Mouse (Mus musculus): ENCODE data around the gene Opn3. TPM values are rescaled to one million over a fixed set of nuclear protein-coding genes. Genes with fewer than 3 reads are reported as not detected.

Opn3 gene
- polyA plus RNA-seq, 1 experiment from 2014 or later, result 7.0 TPM

DNA sequence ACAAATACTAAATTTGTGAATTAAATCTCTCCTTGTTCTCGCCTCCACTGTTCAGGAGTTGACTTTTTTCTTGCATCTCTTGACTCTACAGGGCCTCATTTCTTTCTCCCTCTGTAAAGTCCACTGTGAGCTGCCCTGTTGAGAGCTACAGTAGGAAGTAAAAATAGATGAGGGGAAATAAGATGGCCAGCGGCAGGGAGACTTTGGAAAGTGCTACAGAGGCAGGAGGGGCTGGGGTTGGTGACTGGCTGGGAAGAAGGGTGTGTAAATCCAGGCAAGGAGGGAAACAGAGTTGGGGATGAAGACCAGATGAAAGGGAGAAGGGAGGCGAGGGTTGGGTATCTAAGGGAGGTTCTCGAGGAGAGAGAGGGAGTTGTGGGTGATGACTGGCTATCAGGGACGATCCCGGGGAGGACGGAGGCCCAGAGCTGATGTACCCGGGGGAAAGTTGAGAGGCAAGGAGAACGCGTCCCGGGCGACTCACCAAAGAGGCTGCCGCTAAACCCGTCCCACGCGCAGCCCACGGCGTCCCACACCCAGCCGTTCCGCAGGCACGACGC, 810 bp downstream of the Opn3 start:
- Histone ChIP-seq H3K36me3 (replicated peaks) (peaks cover 11% of the 10 kb centered on the region; the same call in 1 of the 2 replicates), H3K9me3 (no peaks in the 10 kb centered on the region), H3K27me3 (replicated peaks) (no peaks in the 10 kb centered on the region), H3K4me2 (peak overlapping the region; percentile 86), H3K4me1 (peaks cover 30% of the 10 kb centered on the region), H3K9ac (peak overlapping the region; percentile 91), H3K27ac (peak overlapping the region; percentile 92), H3K4me3 (peak overlapping the region; percentile 75)
- WGBS, result under 1% methylated on average over 22 of the region's 22 CpGs
- ATAC-seq (replicated peaks), result no peak; the same call in 1 of the 2 replicates

DNA sequence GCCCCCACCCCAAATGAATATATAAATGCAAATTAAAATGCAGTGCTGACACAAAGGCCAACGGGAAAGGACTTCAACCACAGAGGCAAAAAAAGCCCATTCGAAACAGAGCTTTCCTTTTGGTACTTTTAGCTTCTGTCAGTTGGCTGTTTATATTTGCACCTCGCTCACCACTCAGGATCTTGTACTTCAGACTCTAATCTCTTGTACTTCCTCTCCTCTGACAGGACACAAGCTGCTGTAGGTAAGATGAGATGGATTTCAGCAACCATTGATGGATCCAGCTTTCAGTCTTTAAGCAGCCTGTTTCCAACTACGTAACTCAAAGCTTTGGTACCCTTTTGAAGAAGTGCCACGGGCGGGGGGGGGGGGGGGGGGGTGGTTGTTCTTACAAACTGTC, 11.6 kb downstream of the Opn3 start:
- Histone ChIP-seq H3K27me3 (replicated peaks) (no peaks in the 10 kb centered on the region), H3K4me1 (0 out of 2 replicates have a peak, but pooled peaks cover 3% of the 10 kb centered on the region), H3K36me3 (replicated peaks) (no peaks in the 10 kb centered on the region), H3K9ac (no peak overlapping the region), H3K9me3 (no peaks in the 10 kb centered on the region), H3K27ac (no peak overlapping the region), H3K4me2 (no peak overlapping the region), H3K4me3 (no peak overlapping the region)
- WGBS, result 86% methylated on average over 6 of the region's 6 CpGs
- no peak for ATAC-seq (replicated peaks)

DNA sequence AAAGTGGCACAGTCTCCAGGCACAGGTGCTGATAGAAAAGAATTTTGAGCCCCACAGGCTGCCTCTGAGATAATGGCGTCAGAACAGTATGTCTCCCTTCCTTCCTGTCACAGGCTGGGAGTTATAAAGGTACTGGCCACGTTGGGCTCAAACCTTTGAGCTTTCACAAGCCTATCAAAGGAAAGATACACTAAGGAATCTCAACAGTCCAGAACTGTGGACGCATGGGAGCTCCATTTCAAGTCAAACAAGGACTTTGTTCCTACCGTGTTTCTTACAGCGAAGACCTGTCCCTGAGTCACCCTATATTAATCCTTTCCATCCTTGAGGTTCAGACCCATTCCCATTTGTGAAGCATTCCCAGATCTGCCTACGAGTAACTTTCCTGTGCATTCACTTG, 15.1 kb downstream of the Opn3 start:
- no peaks in the 10 kb centered on the region for H3K36me3 ChIP-seq (replicated peaks)
- H3K9me3 ChIP-seq, result no peaks in the 10 kb centered on the region
- H3K4me1 ChIP-seq, result 0 out of 2 replicates have a peak, but pooled peaks cover 3% of the 10 kb centered on the region
- H3K4me2 ChIP-seq, result no peak overlapping the region
- H3K9ac ChIP-seq, result no peak overlapping the region
- 84% methylated on average over 6 of the region's 6 CpGs for WGBS
- H3K27ac ChIP-seq, result no peak overlapping the region
- H3K4me3 ChIP-seq, result no peak overlapping the region
- no peak for ATAC-seq (replicated peaks)
- H3K27me3 ChIP-seq (replicated peaks), result no peaks in the 10 kb centered on the region

DNA sequence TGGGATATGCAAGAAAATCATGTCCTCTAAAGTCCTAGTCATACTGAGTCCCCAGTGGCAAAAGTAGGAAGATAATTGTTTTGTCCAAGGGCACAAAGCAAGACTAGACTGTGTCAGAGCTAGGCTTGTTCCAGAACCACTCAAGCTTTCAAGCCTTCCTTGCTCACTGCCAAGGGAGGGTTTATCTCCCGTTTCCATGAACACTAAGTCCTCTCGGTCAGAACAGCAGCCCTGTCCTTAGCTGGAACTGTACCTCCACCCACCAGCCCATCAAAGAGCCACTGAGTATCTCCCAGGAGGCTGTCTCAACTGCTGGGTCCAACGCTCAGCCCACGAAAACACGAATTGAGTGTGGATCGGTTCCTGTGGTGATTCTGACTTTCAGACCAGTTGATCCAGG, 17.5 kb downstream of the Opn3 start:
- no peak for ATAC-seq (replicated peaks)
- 87% methylated on average over 6 of the region's 6 CpGs for WGBS

DNA sequence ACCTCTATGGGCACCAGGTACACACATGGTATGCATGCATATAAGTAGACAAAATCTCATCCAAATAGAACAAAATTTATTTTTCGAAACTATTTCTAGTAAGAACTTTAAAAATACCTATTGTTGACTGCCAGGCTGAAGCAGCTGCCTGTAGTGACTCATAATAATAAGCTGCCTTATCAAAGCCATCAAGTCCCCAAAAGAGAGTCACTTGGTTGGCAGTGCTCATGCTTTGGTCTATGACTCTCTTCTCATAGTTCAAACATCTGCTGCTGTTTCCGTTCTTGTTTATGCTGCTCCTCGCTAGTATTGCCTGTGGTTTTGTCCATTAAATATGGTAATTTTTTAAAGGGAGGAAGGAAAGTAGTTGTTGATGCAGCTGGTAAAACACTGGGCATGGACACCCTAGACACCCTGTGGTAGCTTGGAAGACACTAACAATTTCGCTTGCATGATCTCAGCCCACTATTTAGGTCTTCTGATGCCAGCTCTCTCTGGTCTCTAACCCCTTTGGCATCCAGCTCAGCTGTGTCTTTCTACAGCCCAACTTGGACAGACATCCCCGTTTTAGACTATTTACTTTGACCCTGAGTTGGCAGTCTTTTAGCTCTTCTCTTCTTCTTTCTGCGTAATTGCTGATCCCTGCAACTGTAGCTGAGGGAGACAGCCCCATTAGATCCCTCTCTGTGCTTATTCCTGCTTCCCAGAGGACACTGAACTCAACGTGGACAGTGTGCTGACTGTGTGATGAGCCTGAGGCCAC, 18.8 kb downstream of the Opn3 start:
- no peak overlapping the region for H3K9ac ChIP-seq
- H3K36me3 ChIP-seq (replicated peaks), result no peaks in the 10 kb centered on the region
- no peak for ATAC-seq (replicated peaks)
- H3K4me1 ChIP-seq, result no peaks in the 10 kb centered on the region
- WGBS, result 90% methylated on average over 7 of the region's 7 CpGs
- H3K27me3 ChIP-seq (replicated peaks), result no peaks in the 10 kb centered on the region
- no peak overlapping the region for H3K4me3 ChIP-seq
- H3K9me3 ChIP-seq, result no peaks in the 10 kb centered on the region
- H3K27ac ChIP-seq, result no peak overlapping the region
- no peak overlapping the region for H3K4me2 ChIP-seq

More for the DNA sequence above, 17.5 kb downstream of the Opn3 start:
- Histone ChIP-seq H3K9me3 (no peaks in the 10 kb centered on the region), H3K4me3 (no peak overlapping the region), H3K27ac (no peak overlapping the region), H3K36me3 (replicated peaks) (no peaks in the 10 kb centered on the region), H3K27me3 (replicated peaks) (no peaks in the 10 kb centered on the region), H3K4me2 (no peak overlapping the region), H3K9ac (no peak overlapping the region), H3K4me1 (0 out of 2 replicates have a peak, but pooled peaks cover 3% of the 10 kb centered on the region)

DNA sequence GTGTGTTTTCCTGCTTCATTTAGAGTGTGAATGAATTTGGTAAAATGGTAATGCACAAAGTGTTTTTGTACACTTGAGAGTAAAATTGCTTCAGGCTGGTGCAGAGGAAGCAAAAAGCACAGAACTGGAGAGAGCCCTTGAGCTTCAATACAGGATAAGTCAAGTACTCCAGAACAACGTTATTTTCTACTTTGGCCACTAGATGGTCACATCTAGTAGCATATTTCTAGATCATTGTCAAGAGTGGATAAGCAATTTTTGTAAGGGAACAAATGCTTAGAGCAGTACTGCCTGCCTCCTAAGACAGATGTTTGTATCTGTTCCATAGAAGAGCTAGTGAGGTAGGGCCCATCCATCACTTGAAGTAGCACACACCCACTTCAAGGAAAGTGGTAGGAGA, 20.9 kb downstream of the Opn3 start:
- Histone ChIP-seq H3K36me3 (replicated peaks) (no peaks in the 10 kb centered on the region), H3K4me1 (no peaks in the 10 kb centered on the region), H3K4me2 (no peak overlapping the region), H3K27ac (no peak overlapping the region), H3K4me3 (no peak overlapping the region), H3K9ac (no peak overlapping the region), H3K27me3 (replicated peaks) (no peaks in the 10 kb centered on the region), H3K9me3 (no peaks in the 10 kb centered on the region)
- 38% methylated on average over 1 of the region's 1 CpGs for WGBS
- no peak for ATAC-seq (replicated peaks)

GRCm38 (mm10) chr1:175670042-175670441, 22.5 kb downstream of the Opn3 start:
- WGBS, result 65% methylated on average over 7 of the region's 7 CpGs
- no peaks in the 10 kb centered on the region for H3K36me3 ChIP-seq (replicated peaks)
- ATAC-seq (replicated peaks), result no peak

DNA sequence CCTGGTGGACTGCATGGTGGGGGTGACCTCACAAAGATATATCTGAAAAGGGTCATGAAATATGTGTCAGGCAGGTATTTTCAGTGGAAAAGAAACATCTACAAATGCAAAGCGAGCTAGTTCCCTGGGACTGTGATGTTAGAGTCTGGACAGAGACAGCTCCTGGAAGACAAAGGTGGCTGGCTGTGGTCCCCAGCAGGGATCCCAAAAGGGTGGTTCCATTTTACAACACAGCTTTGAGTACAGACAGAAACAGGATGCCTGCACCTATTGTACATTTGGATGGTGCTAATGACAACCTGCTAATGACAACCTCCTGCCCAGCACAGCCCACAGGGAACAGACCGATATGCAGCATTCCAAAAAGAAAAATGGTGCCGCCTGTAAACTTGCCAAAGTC, 23.1 kb downstream of the Opn3 start:
- Histone ChIP-seq H3K27me3 (replicated peaks) (no peaks in the 10 kb centered on the region), H3K36me3 (replicated peaks) (no peaks in the 10 kb centered on the region), H3K27ac (no peak overlapping the region), H3K4me3 (no peak overlapping the region), H3K9ac (no peak overlapping the region), H3K4me1 (no peaks in the 10 kb centered on the region), H3K9me3 (no peaks in the 10 kb centered on the region), H3K4me2 (no peak overlapping the region)
- 91% methylated on average over 3 of the region's 3 CpGs for WGBS
- no peak for ATAC-seq (replicated peaks)

More at GRCm38 (mm10) chr1:175670042-175670441, 22.5 kb downstream of the Opn3 start:
- Histone ChIP-seq H3K4me3 (no peak overlapping the region), H3K4me2 (no peak overlapping the region), H3K27me3 (replicated peaks) (no peaks in the 10 kb centered on the region), H3K9me3 (no peaks in the 10 kb centered on the region), H3K9ac (no peak overlapping the region), H3K27ac (no peak overlapping the region), H3K4me1 (no peaks in the 10 kb centered on the region)

- H3K36me3 ChIP-seq (replicated peaks), result no peaks in the 10 kb centered on the region
- no peak overlapping the region for H3K4me3 ChIP-seq
- H3K4me1 ChIP-seq, result no peaks in the 10 kb centered on the region
- 83% methylated on average over 5 of the region's 5 CpGs for WGBS
- ATAC-seq (replicated peaks), result peak; percentile 72
- no peak overlapping the region for H3K9ac ChIP-seq
- H3K9me3 ChIP-seq, result no peaks in the 10 kb centered on the region
- H3K27ac ChIP-seq, result no peak overlapping the region
- H3K4me2 ChIP-seq, result no peak overlapping the region
- H3K27me3 ChIP-seq (replicated peaks), result no peaks in the 10 kb centered on the region
These were observed 23.7 kb downstream of the Opn3 start for GRCm38 (mm10) chr1:175668666-175669405.

- no peak overlapping the region for H3K9ac ChIP-seq
- no peak for ATAC-seq (replicated peaks)
- H3K36me3 ChIP-seq (replicated peaks), result no peaks in the 10 kb centered on the region
- H3K27me3 ChIP-seq (replicated peaks), result no peaks in the 10 kb centered on the region
- no peak overlapping the region for H3K4me2 ChIP-seq
- no peak overlapping the region for H3K27ac ChIP-seq
- H3K9me3 ChIP-seq, result no peaks in the 10 kb centered on the region
- no peaks in the 10 kb centered on the region for H3K4me1 ChIP-seq
- H3K4me3 ChIP-seq, result no peak overlapping the region
- WGBS, result 92% methylated on average over 4 of the region's 4 CpGs
These were observed 32.7 kb downstream of the Opn3 start for GRCm38 (mm10) chr1:175659900-175660299.

- no peaks in the 10 kb centered on the region for H3K9me3 ChIP-seq
- no peak overlapping the region for H3K4me2 ChIP-seq
- H3K9ac ChIP-seq, result no peak overlapping the region
- no peaks in the 10 kb centered on the region for H3K4me1 ChIP-seq
- ATAC-seq (replicated peaks), result no peak
- WGBS, result 97% methylated on average over 4 of the region's 4 CpGs
- no peak overlapping the region for H3K27ac ChIP-seq
- H3K27me3 ChIP-seq (replicated peaks), result no peaks in the 10 kb centered on the region
- no peaks in the 10 kb centered on the region for H3K36me3 ChIP-seq (replicated peaks)
- H3K4me3 ChIP-seq, result no peak overlapping the region
These were observed 44.0 kb downstream of the Opn3 start for GRCm38 (mm10) chr1:175648615-175649014.

DNA sequence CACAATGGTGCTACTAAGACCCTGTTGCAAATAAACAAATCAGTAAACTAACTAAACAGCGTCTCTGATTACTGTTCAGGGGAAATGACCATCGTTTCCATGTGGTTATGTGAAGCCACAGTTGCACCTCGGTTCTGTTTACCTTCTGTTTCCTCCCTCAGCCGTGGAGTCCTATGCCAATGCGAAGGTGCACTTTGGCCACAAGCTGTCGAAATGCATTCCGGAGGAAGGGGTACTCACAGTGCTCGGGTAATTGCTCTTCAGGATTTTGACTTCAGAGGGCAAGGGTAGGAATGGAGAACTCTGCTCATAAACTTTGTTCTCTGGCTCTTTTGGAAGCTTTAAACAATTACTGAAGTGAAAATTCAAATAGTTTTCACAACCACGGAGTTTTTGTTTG, 45.6 kb downstream of the Opn3 start:
- ATAC-seq (replicated peaks), result no peak
- no peak overlapping the region for H3K9ac ChIP-seq

More for the DNA sequence above, 45.6 kb downstream of the Opn3 start:
- H3K4me3 ChIP-seq, result no peak overlapping the region
- WGBS, result 81% methylated on average over 9 of the region's 9 CpGs
- H3K27ac ChIP-seq, result no peak overlapping the region
- H3K36me3 ChIP-seq (replicated peaks), result no peaks in the 10 kb centered on the region
- H3K9me3 ChIP-seq, result no peaks in the 10 kb centered on the region
- H3K27me3 ChIP-seq (replicated peaks), result no peaks in the 10 kb centered on the region
- no peak overlapping the region for H3K4me2 ChIP-seq
- H3K4me1 ChIP-seq, result no peaks in the 10 kb centered on the region

Data from midbrain, embryonic 15.5 days (tissue).